Mouse (Mus musculus) kidney, adult 2 months (tissue): ENCODE measurements at regions not wholly inside any gene's neighbourhood (a gene's known extent, or its start where the extent isn't known, plus 50 kb on each side); places are given as distances from the start of the nearest gene placed in this dataset.

Source experiments
- DNase-seq: peaks from one replicate; pipeline ENCODE4 v3.0.0; 2021
- H3K27ac ChIP-seq: fragments of 200-500 bp; 2 replicates; pipeline ENCODE4 v1.5.1; 2012; ENCODE audit warnings: low read depth, low read length, control low read depth, inconsistent platforms; ENCODE audit not compliant: insufficient read depth
- H3K27me3 ChIP-seq: fragments of 200-500 bp; replicated peaks from 2 replicates; pipeline ENCODE4 v1.6.1; 2012; ENCODE audit warnings: mild to moderate bottlenecking, moderate library complexity, low read length, inconsistent platforms; ENCODE audit not compliant: control insufficient read depth, insufficient read depth
- H3K36me3 ChIP-seq: fragments of 200-500 bp; 2 replicates; pipeline ENCODE4 v1.6.1; 2012; ENCODE audit warnings: mild to moderate bottlenecking, moderate library complexity, low read length, inconsistent platforms; ENCODE audit not compliant: control insufficient read depth, insufficient read depth
- H3K4me1 ChIP-seq: fragments of 200-500 bp; 2 replicates; pipeline ENCODE4 v1.6.1; 2011; ENCODE audit warnings: low read length; ENCODE audit not compliant: control insufficient read depth, insufficient read depth
- H3K4me3 ChIP-seq: fragments of 200-500 bp; 2 replicates; pipeline ENCODE4 v1.5.1; 2011; ENCODE audit warnings: mild to moderate bottlenecking, low read depth, low read length, control low read depth; ENCODE audit not compliant: insufficient read depth
- CTCF ChIP-seq: fragments of 200-500 bp; conservative IDR thresholded peaks from 2 replicates; pipeline ENCODE4 v1.5.1; 2011; ENCODE audit warnings: low read depth, mild to moderate bottlenecking, control low read depth, low read length, moderate library complexity, mixed read lengths; ENCODE audit not compliant: insufficient read depth, insufficient read length
- POLR2A ChIP-seq: fragments of 200-500 bp; IDR thresholded peaks from one replicate; pipeline ENCODE4 v1.6.1; 2011; ENCODE audit warnings: low read depth, low read length, control low read depth
- WGBS: fragments of 180-500 bp; shearing (Covaris S2); methylation state at CpG from one replicate; pipeline ENCODE4 v1.1.7; 2018; 5-methylcytosine and 5-hydroxymethylcytosine counted together

- DNase-seq = no peak
- Histone ChIP-seq H3K27me3 (no peaks in the 10 kb centered on the region), H3K36me3 (no peaks in the 10 kb centered on the region), H3K27ac (no peak overlapping the region), H3K4me1 (no peaks in the 10 kb centered on the region), H3K4me3 (no peak overlapping the region)
- WGBS = 85% methylated on average over 24 of the region's 24 CpGs
- TF ChIP-seq POLR2A = no peak
- no peak for TF ChIP-seq CTCF
Observed at GRCm38 (mm10) chr15:88123907-88124523, 476.1 kb upstream of the Zdhhc25 start.

- Histone ChIP-seq H3K36me3 (no peaks in the 10 kb centered on the region), H3K4me3 (no peak overlapping the region), H3K27me3 (no peaks in the 10 kb centered on the region), H3K27ac (no peak overlapping the region), H3K4me1 (no peaks in the 10 kb centered on the region)
- 46% methylated on average over 7 of the region's 7 CpGs for WGBS
- DNase-seq = peak; percentile 10
- TF ChIP-seq POLR2A (no peak), CTCF (peak; percentile 60)
Observed at GRCm38 (mm10) chr15:88146118-88146517, 454.0 kb upstream of the Zdhhc25 start.

GRCm38 (mm10) chr15:88151199-88151598 is 448.9 kb upstream of the Zdhhc25 start:
- DNase-seq = no peak
- Histone ChIP-seq H3K27me3 (no peaks in the 10 kb centered on the region), H3K4me1 (no peaks in the 10 kb centered on the region), H3K36me3 (no peaks in the 10 kb centered on the region), H3K4me3 (no peak overlapping the region), H3K27ac (no peak overlapping the region)
- TF ChIP-seq POLR2A (no peak), CTCF (no peak)
- 63% methylated on average over 6 of the region's 6 CpGs for WGBS

GRCm38 (mm10) chr15:88159618-88160170 is 440.4 kb upstream of the Zdhhc25 start:
- H3K27me3 ChIP-seq = no peaks in the 10 kb centered on the region
- no peak overlapping the region for H3K4me3 ChIP-seq
- 76% methylated on average over 2 of the region's 2 CpGs for WGBS
- TF ChIP-seq POLR2A (no peak), CTCF (no peak)
- DNase-seq = no peak
- H3K27ac ChIP-seq = no peak overlapping the region
- no peaks in the 10 kb centered on the region for H3K4me1 ChIP-seq
- H3K36me3 ChIP-seq = no peaks in the 10 kb centered on the region

GRCm38 (mm10) chr15:88160291-88160690 is 439.8 kb upstream of the Zdhhc25 start:
- Histone ChIP-seq H3K36me3 (no peaks in the 10 kb centered on the region), H3K4me3 (no peak overlapping the region), H3K4me1 (no peaks in the 10 kb centered on the region), H3K27me3 (no peaks in the 10 kb centered on the region), H3K27ac (no peak overlapping the region)
- no peak for TF ChIP-seq CTCF
- TF ChIP-seq POLR2A = no peak
- 82% methylated on average over 4 of the region's 4 CpGs for WGBS
- no peak for DNase-seq

- Histone ChIP-seq H3K27me3 (no peaks in the 10 kb centered on the region), H3K4me1 (no peaks in the 10 kb centered on the region), H3K27ac (no peak overlapping the region), H3K4me3 (no peak overlapping the region), H3K36me3 (no peaks in the 10 kb centered on the region)
- 73% methylated on average over 3 of the region's 3 CpGs for WGBS
- no peak for DNase-seq
- TF ChIP-seq CTCF (no peak), POLR2A (no peak)
Observed at GRCm38 (mm10) chr15:88163438-88163837, 436.7 kb upstream of the Zdhhc25 start.

- DNase-seq = peak; percentile 2
- Histone ChIP-seq H3K27ac (no peak overlapping the region), H3K4me1 (no peaks in the 10 kb centered on the region), H3K36me3 (no peaks in the 10 kb centered on the region), H3K27me3 (no peaks in the 10 kb centered on the region), H3K4me3 (no peak overlapping the region)
- WGBS = 34% methylated on average over 3 of the region's 3 CpGs
- TF ChIP-seq CTCF = no peak
- TF ChIP-seq POLR2A = no peak
Observed at GRCm38 (mm10) chr15:88174326-88174725, 425.8 kb upstream of the Zdhhc25 start.

GRCm38 (mm10) chr15:88175991-88176390 is 424.1 kb upstream of the Zdhhc25 start:
- DNase-seq = no peak
- Histone ChIP-seq H3K4me3 (no peak overlapping the region), H3K36me3 (no peaks in the 10 kb centered on the region), H3K4me1 (no peaks in the 10 kb centered on the region), H3K27me3 (no peaks in the 10 kb centered on the region), H3K27ac (no peak overlapping the region)
- WGBS = 71% methylated on average over 3 of the region's 3 CpGs
- TF ChIP-seq POLR2A (no peak), CTCF (no peak)
